Mouse (Mus musculus) right cerebral cortex, postnatal 10 days (tissue): ENCODE results near the gene Arhgef9.
A peak's percentile ranks its signal among the peaks of the same experiment; 100 is the strongest.

ENCODE experiments used
- DNase-seq, 2 experiments: peaks; one replicate each; pipeline ENCODE4 v3.0.0; 2021; ENCODE audit warnings: low spot score in 2 of 2

Arhgef9 gene

GRCm38 (mm10) chrX:95196104-95196919 lies at the start of gene Arhgef9:
Gene Arhgef9, minus strand, starts transcription at chrX:95196856.
- DNase-seq: peak; percentile 37 to 43

DNA sequence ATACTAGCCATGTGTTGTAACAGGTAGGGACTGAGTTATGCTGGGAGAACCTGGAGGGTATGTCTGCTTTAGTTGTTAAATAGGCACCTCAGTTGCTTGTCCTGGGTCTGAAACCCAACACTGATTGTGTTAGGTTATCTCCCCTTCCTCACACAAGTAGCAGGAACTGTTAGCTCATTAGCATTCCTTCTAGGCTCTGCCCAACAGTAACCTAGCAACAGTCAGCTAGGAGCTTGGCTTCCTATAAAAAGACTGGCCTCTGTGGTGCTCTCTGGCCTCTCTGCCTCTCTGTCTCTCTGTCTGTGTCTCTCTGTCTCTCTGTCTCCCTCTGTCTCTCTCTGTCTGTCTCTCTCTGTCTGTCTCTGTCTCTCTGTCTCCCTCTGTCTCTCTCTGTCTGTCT lies 42.2 kb upstream of the Arhgef9 start:
- no peak for DNase-seq

- no peak for DNase-seq
Measured at GRCm38 (mm10) chrX:95195363-95196103, 1.1 kb downstream of the Arhgef9 start.

GRCm38 (mm10) chrX:95175978-95176377 lies 20.7 kb downstream of the Arhgef9 start:
- peak; percentile 64 to 75 for DNase-seq

DNA sequence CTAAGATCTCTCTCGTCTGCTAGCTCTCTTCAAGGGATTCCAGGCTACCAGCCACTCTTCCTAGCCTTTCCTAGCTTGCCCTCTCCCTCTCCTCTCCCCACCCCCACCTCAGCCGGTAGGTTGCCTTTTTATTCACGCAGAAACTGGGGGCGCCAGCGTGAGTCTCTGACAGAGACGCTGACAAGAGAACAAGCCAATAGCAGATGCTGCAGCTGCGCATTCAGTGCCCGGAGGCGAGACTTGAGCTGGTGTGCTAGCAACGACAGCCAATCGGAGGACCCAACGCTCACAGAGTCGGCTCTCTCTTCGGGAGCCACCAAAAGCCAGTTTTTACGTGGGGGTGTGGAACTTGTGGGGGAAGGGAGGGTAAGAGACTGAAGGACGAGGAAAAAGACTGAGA lies 30.3 kb downstream of the Arhgef9 start:
- peak; percentile 94 to 97 for DNase-seq

DNA sequence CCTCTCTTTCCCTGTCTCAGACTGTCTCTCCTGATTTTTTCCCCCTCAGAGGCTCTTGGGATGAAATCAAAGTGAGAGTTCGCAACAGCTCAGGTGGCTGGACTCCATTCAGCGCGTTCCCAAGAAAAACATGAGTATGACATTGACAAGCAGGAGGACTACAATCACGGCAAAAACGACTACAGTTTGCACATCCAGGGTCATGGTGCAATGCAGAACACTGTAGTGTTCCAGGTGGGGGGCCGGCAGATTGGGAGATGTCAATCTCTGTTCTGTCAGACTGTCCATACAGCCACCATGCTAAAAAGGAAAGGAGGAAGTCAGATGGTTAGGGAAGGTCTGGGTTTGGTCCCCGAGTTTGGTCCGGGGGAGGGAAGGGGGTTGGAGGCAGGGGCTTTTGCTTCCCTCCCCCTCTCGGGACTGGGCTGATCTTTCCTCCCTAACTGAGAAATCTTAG lies 31.0 kb downstream of the Arhgef9 start:
- DNase-seq: peak; percentile 19 to 22

- DNase-seq: peak; percentile 48 to 61
Measured at GRCm38 (mm10) chrX:95164140-95164539, 32.5 kb downstream of the Arhgef9 start.

- no peak for DNase-seq
Measured at GRCm38 (mm10) chrX:95163452-95163851, 33.2 kb downstream of the Arhgef9 start.

- peak in 1 of 2 experiments; percentile 23 for DNase-seq
Measured at GRCm38 (mm10) chrX:95156833-95157386, 39.7 kb downstream of the Arhgef9 start.

DNA sequence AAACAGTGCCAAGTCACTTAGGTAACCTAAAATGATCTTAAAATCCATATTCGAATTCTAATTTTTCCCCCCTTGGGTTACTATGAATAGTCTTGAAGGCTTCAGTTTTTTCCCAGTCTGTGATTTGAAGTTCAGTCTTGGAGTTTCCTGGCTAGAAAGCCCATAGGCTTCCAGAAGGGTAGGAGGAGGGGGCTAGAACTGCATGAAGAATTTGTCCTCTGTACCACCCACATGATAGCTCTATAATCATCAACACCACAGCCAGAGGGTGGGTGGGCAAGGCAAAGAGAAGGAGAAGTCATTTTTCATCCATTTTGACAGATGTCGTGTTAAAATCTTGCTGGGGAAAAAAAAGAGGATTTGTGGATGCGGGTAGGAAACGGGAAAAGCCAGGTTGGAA lies 58.0 kb downstream of the Arhgef9 start:
- DNase-seq: peak in 1 of 2 experiments; percentile 26

DNA sequence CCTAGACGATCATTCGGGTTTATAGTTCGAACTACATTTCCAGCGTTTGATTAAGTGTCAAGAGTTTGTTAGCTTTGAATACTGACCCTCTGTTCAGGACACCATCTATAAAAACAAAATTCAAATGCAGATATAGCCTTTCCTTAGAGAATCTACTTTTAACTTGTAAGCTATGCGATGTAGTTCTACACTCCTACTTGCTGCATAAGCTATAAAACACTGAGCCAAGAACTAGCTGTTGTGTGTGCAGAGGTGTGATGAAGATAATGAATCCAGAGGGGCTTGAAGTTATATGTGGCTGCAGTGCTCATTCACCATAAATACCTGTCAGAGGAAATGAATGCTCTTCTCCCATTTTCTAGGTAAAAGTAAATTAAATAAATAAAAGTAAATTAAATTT lies 63.2 kb downstream of the Arhgef9 start:
- DNase-seq: no peak

GRCm38 (mm10) chrX:95132996-95133395 lies 63.7 kb downstream of the Arhgef9 start:
- DNase-seq: no peak

DNA sequence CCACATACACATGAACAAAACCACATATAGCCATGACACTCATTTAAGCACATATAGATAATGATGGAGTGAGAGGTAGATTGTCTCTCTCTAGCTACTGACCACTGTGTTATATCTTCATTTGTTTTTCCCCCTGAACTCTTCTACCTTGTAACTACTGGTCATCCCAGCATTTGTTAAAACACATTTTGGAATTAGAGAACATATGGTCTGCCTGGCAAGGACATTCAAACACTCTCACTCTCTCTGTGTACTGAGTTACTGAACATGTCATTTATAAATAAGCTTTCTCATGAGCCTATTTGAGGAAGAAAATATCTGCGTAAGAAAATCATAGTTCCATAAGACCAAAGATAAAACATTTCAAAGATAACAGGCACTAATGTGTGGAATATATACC lies 64.9 kb downstream of the Arhgef9 start:
- no peak for DNase-seq

- DNase-seq: no peak
Measured at GRCm38 (mm10) chrX:95123462-95123861, 73.2 kb downstream of the Arhgef9 start.

GRCm38 (mm10) chrX:95104361-95104760 lies 92.3 kb downstream of the Arhgef9 start:
- DNase-seq: no peak

GRCm38 (mm10) chrX:95087674-95088073 lies 109.0 kb downstream of the Arhgef9 start:
- DNase-seq: no peak

GRCm38 (mm10) chrX:95077013-95077699 lies 119.5 kb downstream of the Arhgef9 start:
- DNase-seq: no peak

DNA sequence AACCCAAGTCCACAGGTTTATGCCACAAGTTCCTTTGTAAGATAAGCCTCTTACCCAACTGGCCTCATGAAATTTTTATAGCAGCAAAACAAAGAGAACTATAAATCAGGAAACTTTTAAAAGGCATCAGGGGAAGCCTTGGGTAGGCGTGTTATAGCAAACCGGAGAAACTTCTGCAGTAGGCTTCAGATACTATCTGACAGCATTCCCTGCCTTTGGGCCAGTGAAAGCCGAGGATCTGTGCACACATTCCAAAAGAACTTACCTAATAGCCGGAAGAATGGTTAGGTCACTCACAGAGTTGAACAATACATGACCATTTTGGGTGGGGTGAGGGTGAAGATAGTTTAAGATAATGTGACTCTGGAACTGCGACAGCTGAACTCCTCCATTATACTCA lies 168.7 kb downstream of the Arhgef9 start:
- no peak for DNase-seq

- DNase-seq: peak; percentile 73 to 79
Measured at GRCm38 (mm10) chrX:95026361-95026892, 170.2 kb downstream of the Arhgef9 start, which contains the start of gene Spin4. Gene Spin4, minus strand, starts transcription at chrX:95026682.

DNA sequence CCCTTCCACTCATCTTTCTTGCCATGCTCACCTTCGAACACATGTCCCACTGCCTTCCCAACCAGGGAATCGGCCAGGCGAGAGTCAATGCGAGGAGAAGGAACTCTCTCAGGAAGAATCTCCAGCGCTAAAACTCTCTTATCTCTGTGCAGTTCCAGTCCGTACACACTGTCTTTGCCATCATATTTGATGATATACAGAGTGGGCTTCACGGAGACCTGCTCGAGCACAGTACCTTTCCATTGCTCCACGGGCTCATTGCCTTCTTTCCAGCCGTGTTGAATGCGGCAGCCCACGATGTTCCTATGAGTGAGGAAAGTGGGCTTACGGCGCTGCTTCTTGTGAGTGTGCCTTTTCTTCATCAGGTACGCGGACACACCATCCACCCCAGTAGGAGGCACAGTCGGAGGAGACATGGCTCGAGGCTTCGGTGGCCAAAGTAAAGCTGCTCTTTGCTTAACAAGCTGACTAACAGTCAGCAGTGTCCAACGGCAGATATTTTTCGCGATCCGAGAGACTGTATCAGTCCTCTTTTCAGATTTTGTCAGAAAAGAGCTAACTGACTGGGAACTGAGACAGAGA lies 170.8 kb downstream of the Arhgef9 start:
- DNase-seq: peak in 1 of 2 experiments; percentile 23

DNA sequence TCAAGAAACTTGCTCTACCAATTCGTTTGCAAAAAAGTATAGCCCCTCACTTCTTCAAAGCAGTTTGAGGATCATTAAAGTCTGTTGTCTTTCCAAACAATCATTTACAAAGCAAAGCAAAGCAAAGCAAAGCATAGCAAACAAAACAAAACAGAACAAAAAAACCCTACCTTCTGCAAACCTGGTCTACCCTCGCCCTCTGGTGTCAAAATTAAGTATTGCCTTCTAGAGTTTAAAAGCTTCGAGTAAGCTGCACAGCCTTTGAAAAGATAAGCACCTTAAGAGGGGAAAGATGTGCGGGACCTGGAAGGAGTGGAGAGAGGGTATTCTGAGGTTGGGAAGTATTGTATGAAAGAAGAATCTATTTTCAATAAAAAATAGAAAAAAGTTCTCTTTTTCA lies 184.6 kb downstream of the Arhgef9 start:
- no peak for DNase-seq
